Mouse (Mus musculus): Measurements from ENCODE around the gene Zfp385a. TPM values are rescaled to one million over a fixed set of nuclear protein-coding genes. Genes with fewer than 3 reads are reported as not detected.
"Not testable (repeated sequence)": the region's sequence is repeated elsewhere in the genome, so short reads cannot be mapped to it uniquely, and the experiment has no call there.

Zfp385a gene
- total and polyA plus RNA-seq, 3 experiments = 1.2 to 59.9 (median 2.7) TPM

DNA sequence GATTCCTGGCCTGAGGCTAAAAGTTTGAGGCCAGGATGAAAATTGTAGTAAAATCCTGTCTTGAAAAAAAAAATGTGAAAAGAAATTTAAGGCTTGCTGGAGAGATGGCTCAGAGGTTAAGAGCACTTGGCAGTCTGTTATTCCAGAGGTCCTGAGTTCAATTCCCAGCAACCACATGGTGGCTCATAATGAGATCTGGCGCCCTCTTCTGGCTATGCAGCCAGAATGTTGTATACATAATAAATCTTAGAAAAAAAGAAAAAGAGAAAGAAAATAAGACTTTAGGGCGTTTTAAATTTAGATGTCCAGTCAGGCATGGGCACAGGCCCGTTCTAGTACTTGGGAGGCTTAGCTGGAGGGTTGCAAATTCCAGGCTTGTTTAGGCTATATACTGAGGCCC, 60.1 kb downstream of the Zfp385a start (continued):
- TF ChIP-seq UBTF (IDR thresholded peaks at IDR 0.05; ENCODE audit: low read depth, low read length) (no peak), SMC3 (IDR thresholded peaks at IDR 0.05; ENCODE audit: low read depth, low read length) (peak; percentile 39), SIN3A (IDR thresholded peaks at IDR 0.05; ENCODE audit: low read length) (no peak), NELFE (IDR thresholded peaks at IDR 0.05; ENCODE audit: low read depth, low read length) (no peak), KAT2A (IDR thresholded peaks at IDR 0.05; ENCODE audit: insufficient replicate concordance, low read length) (no peak), HCFC1 (IDR thresholded peaks at IDR 0.05; ENCODE audit: low read depth, low read length) (no peak), EP300 (IDR thresholded peaks at IDR 0.05; ENCODE audit: low read length) (no peak), RAD21 (IDR thresholded peaks at IDR 0.05; ENCODE audit: low read depth, low read length) (peak; percentile 35), MXI1 (IDR thresholded peaks at IDR 0.05; ENCODE audit: low read depth, low read length) (no peak), ZNF384 (IDR thresholded peaks at IDR 0.05; ENCODE audit: low read depth, low read length) (peak; percentile 61), PAX5 (IDR thresholded peaks at IDR 0.05; ENCODE audit: low read length) (no peak), POLR2A (IDR thresholded peaks at IDR 0.05; ENCODE audit: low read depth, low read length) (no peak), MEF2A (IDR thresholded peaks at IDR 0.05; ENCODE audit: borderline replicate concordance, low read depth, low read length) (no peak), CTCF (conservative IDR thresholded peaks at IDR 0.05 in 1 of 2, IDR thresholded peaks at IDR 0.05 in 1 of 2; ENCODE audit: low read depth in 2 of 2, low read length in 2 of 2) (peak; percentile 58 to 73), ETS1 (conservative IDR thresholded peaks at IDR 0.05; ENCODE audit: low read depth, low read length) (no peak), RCOR1 (conservative IDR thresholded peaks at IDR 0.05; ENCODE audit: low read depth, low read length) (no peak), ZC3H11A (IDR thresholded peaks at IDR 0.05; ENCODE audit: low read depth, low read length) (no peak), ZKSCAN1 (IDR thresholded peaks at IDR 0.05; ENCODE audit: borderline replicate concordance, low read depth, low read length) (no peak), CHD2 (IDR thresholded peaks at IDR 0.05; ENCODE audit: low read length) (no peak)

DNA sequence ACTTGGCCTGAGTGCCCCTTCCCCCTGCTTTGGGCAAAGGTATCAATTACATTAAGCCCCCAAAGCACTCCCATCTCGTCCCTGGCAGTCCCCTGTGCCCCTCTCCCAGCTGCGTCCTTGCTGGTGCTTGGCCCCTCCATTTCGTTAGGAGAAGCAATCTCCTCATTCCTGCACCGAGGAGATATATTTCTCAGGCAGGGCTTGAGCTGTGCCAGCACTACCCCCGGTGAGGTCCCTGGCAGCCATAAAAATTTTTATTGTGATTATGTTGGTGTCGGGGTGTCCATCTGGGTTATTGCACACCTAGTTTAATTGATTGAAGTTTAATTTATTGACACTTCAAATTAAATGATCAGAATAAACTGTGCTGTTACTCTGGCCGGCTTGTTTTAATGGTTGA, 61.9 kb downstream of the Zfp385a start:
- H3K4me1 ChIP-seq (ENCODE audit: control insufficient read depth in 1 of 2, insufficient read depth in 2 of 2) = peaks cover 0 to 49% of the 10 kb centered on the region in 2 experiments; a peak in 2 of 4 replicates
- H3K9me3 ChIP-seq (replicated peaks; ENCODE audit: low read length) = no peaks in the 10 kb centered on the region
- H3K27ac ChIP-seq (ENCODE audit: insufficient read depth, low read depth) = no peak overlapping the region; the same call in 1 of the 2 replicates
- dilution Hi-C loops (cut with MboI; ENCODE audit: extremely low pct_ligation_motif_present, extremely low pct_unique_long_range_greater_than_20kb, low sequenced_read_pairs) (no loop called here), in situ Hi-C loops (cut with MboI; ENCODE audit: low pct_ligation_motif_present, low pct_unique_long_range_greater_than_20kb, low sequenced_read_pairs) (no loop called here)
- no peak for DNase-seq (ENCODE audit: extremely low read depth)
- H3K4me3 ChIP-seq (replicated peaks in 1 of 3; ENCODE audit: low read depth in 2 of 3, low read length in 2 of 3, poor library complexity in 1 of 3) = no peak overlapping the region
- TF ChIP-seq MAX (IDR thresholded peaks at IDR 0.05; ENCODE audit: low read length) = no peak
- TF ChIP-seq RAD21 (IDR thresholded peaks at IDR 0.05; ENCODE audit: low read depth, low read length) = no peak
- TF ChIP-seq MEF2A (IDR thresholded peaks at IDR 0.05; ENCODE audit: borderline replicate concordance, low read depth, low read length) = no peak
- TF ChIP-seq BHLHE40 (IDR thresholded peaks at IDR 0.05; ENCODE audit: low read depth, low read length) = no peak
- no peak for TF ChIP-seq JUND (conservative IDR thresholded peaks at IDR 0.05; ENCODE audit: low read depth, low read length)
- TF ChIP-seq MAFK (IDR thresholded peaks at IDR 0.05; ENCODE audit: insufficient replicate concordance, low read length) = no peak
- no peak for TF ChIP-seq CTCF (conservative IDR thresholded peaks at IDR 0.05 in 1 of 2, IDR thresholded peaks at IDR 0.05 in 1 of 2; ENCODE audit: low read depth in 2 of 2, low read length in 2 of 2)
- no peak for TF ChIP-seq ZNF384 (IDR thresholded peaks at IDR 0.05; ENCODE audit: low read depth, low read length)
- TF ChIP-seq KAT2A (IDR thresholded peaks at IDR 0.05; ENCODE audit: insufficient replicate concordance, low read length) = no peak
- TF ChIP-seq RCOR1 (conservative IDR thresholded peaks at IDR 0.05; ENCODE audit: low read depth, low read length) = no peak
- no peak for TF ChIP-seq SIN3A (IDR thresholded peaks at IDR 0.05; ENCODE audit: low read length)
- no peak for TF ChIP-seq IRF4 (IDR thresholded peaks at IDR 0.05; ENCODE audit: low read depth, low read length)
- no peak for TF ChIP-seq POLR2AphosphoS2 (IDR thresholded peaks at IDR 0.05; ENCODE audit: low read depth, low read length)
- no peak overlapping the region for H3K4me2 ChIP-seq (ENCODE audit: insufficient read depth, low read depth, poor library complexity, severe bottlenecking)
- H3K9ac ChIP-seq (ENCODE audit: insufficient read depth, low read depth) = no peak overlapping the region
- H3K27me3 ChIP-seq (replicated peaks) = no peaks in the 10 kb centered on the region
- peaks cover 66% of the 10 kb centered on the region for H3K79me2 ChIP-seq (replicated peaks; ENCODE audit: control insufficient read depth, extremely low read depth, insufficient read depth, poor library complexity, severe bottlenecking)
- peaks cover 13 to 31% of the 10 kb centered on the region in 2 experiments for H3K36me3 ChIP-seq (replicated peaks in 1 of 2; ENCODE audit: control insufficient read depth in 1 of 2, insufficient read depth in 1 of 2, low read length in 1 of 2)

DNA sequence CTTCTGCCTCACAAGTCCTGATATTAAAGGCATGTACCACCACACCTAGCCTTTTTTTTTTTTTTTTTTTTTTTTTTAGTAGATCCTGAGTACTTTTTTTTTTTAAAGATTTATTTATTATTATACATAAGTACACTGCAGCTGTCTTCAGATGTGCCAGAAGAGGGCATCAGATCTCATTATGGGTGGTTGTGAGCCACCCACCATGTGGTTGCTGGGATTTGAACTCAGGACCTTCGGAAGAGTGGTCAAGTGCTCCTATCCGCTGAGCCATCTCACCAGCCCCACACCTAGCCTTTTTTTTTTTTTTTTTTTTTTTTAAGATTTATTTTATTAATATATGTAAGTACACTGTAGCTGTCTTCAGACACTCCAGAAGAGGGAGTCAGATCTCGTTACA, 64.0 kb downstream of the Zfp385a start:
- H3K27ac ChIP-seq (ENCODE audit: insufficient read depth, low read depth); H3K9ac ChIP-seq (ENCODE audit: insufficient read depth, low read depth); dilution Hi-C loops (cut with MboI; ENCODE audit: extremely low pct_ligation_motif_present, extremely low pct_unique_long_range_greater_than_20kb, low sequenced_read_pairs); H3K4me3 ChIP-seq (replicated peaks in 1 of 3; ENCODE audit: low read depth in 2 of 3, low read length in 2 of 3, poor library complexity in 1 of 3); H3K9me3 ChIP-seq (replicated peaks; ENCODE audit: low read length); DNase-seq (ENCODE audit: extremely low read depth); in situ Hi-C loops (cut with MboI; ENCODE audit: low pct_ligation_motif_present, low pct_unique_long_range_greater_than_20kb, low sequenced_read_pairs); H3K27me3 ChIP-seq (replicated peaks); H3K4me2 ChIP-seq (ENCODE audit: insufficient read depth, low read depth, poor library complexity, severe bottlenecking): not testable (repeated sequence)
- peaks cover 53% of the 10 kb centered on the region for H3K79me2 ChIP-seq (replicated peaks; ENCODE audit: control insufficient read depth, extremely low read depth, insufficient read depth, poor library complexity, severe bottlenecking)
- H3K4me1 ChIP-seq (ENCODE audit: control insufficient read depth in 1 of 2, insufficient read depth in 2 of 2) = peaks cover 0 to 40% of the 10 kb centered on the region in 2 experiments; a peak in 2 of 4 replicates
- peaks cover 9 to 26% of the 10 kb centered on the region in 2 experiments for H3K36me3 ChIP-seq (replicated peaks in 1 of 2; ENCODE audit: control insufficient read depth in 1 of 2, insufficient read depth in 1 of 2, low read length in 1 of 2)

Measured in CH12.LX (cell line).